Mouse (Mus musculus) gastrocnemius, adult 2 months (tissue): ENCODE data around the gene Tnfrsf23. TPM values are rescaled to one million over a fixed set of nuclear protein-coding genes. Genes with fewer than 3 reads are reported as not detected.

Source experiments
- DNase-seq: peaks from one replicate; pipeline ENCODE4 v3.0.0; 2022
- H3K27ac ChIP-seq: fragments of 200-600 bp; 2 replicates; pipeline ENCODE4 v1.8.1; 2022; ENCODE audit warnings: mild to moderate bottlenecking
- H3K4me3 ChIP-seq: fragments of 200-600 bp; 2 replicates; pipeline ENCODE4 v1.8.1; 2022; ENCODE audit warnings: mild to moderate bottlenecking, moderate library complexity
- CTCF ChIP-seq: fragments of 200-600 bp; IDR thresholded peaks from 2 replicates; pipeline ENCODE4 v1.8.1; 2022; ENCODE audit warnings: antibody characterized with exemption, mild to moderate bottlenecking, moderate library complexity
- intact Hi-C: fragments of 180-260 bp; cut with DNase I; formaldehyde crosslinking; loops from one replicate; pipeline ENCODE4 v1.15.1; 2025
- total RNA-seq, 2 experiments: library from RNA; stranded (reverse); gene quantifications; 2 replicates each; pipeline ENCODE4 v1.2.3; 2021

Tnfrsf23 gene
- total RNA-seq, 2 experiments from 2014 or later = 3.0 to 4.1 TPM

DNA sequence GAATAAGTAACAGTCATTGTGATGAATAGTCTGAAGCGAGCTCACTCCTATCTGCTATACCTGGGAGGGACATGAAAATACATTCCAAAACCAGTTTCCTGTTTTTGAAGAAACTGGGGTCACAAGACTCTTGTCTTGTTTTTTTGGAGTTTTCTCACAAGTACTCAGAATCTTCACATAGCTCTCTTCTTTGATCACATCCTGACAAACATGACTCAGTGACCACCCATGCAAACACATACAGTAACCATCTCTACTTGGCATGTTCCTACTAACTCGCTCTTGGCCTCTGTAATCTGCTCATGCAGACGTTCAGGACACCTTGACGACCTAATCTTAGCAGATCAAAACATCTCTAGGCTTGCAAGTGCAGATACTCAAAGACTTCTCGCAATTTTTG lies 60.5 kb downstream of the Tnfrsf23 start:
- no peak for DNase-seq
- Histone ChIP-seq H3K4me3 (no peak overlapping the region), H3K27ac (no peak overlapping the region)
- TF ChIP-seq CTCF = no peak
- intact Hi-C loops = no loop called here

DNA sequence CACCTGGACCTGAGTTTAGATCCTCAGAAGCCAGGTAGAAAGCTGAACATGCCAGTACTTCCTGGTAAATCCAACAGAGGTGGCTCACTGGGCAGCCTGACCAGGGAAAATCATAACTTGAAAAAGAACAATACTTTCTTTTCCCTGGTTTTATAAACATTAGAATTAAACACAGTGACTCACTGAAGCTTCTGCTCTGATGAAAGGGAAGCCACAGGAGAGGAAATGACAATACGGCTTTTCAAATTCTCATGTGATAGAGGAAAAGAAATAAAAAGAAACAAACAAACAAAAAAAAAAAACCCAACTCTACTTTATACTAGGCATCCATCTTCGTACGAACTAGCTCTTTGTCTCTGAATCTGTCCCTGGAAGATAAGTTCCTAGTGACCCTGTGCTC lies 61.1 kb downstream of the Tnfrsf23 start:
- TF ChIP-seq CTCF = no peak
- intact Hi-C loops = no loop called here
- DNase-seq = no peak
- no peak overlapping the region for H3K4me3 ChIP-seq
- H3K27ac ChIP-seq = no peak overlapping the region

DNA sequence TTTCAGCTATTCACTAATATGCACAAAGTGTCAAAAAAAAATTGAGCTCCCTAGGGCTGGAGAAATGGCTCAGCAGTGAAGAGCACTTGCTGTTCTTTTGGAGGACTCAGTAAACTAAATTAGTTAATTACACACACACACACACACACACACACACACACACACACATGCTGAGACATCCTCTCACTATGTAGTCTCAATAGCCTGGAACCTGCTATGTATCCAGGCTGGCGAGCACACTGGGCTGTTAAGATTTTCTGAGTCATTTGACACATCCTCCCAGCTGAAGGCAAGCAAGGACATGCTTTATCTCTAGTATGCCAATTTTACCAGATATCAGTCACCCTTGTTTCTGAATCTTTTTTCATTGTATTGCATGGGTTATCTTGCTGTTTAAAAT lies 64.7 kb downstream of the Tnfrsf23 start:
- no peak for TF ChIP-seq CTCF
- intact Hi-C loops = no loop called here

More for the DNA sequence above, 64.7 kb downstream of the Tnfrsf23 start:
- no peak for DNase-seq
- no peak overlapping the region for H3K27ac ChIP-seq
- no peak overlapping the region for H3K4me3 ChIP-seq

Other genes with a start within 250 kb of the Tnfrsf23 start
- 10 to 100 TPM; 23.2 to 23.5 TPM for gene Cdkn1c, start 224.8 kb downstream of the Tnfrsf23 start, total RNA-seq
- under 1 TPM; 0.17 to 0.20 TPM for gene Slc22a18, start 212.1 kb downstream of the Tnfrsf23 start, total RNA-seq
- gene Phlda2, start 182.7 kb downstream of the Tnfrsf23 start, total RNA-seq = not detected
- 100 to 1,000 TPM; 188 to 209 TPM for gene Nap1l4, start 136.8 kb downstream of the Tnfrsf23 start, total RNA-seq
- gene Cars, start 85.8 kb downstream of the Tnfrsf23 start, total RNA-seq = 10 to 100 TPM; 37.2 to 42.3 TPM
- gene Tnfrsf26, start 57.1 kb downstream of the Tnfrsf23 start, total RNA-seq = under 1 TPM; 0.17 to 0.23 TPM
- 1 to 10 TPM in 1 of 2 experiments, under 1 TPM in 1; 0.97 to 2.1 TPM for gene Tnfrsf22, start 36.2 kb downstream of the Tnfrsf23 start, total RNA-seq
- gene Osbpl5, start 71.1 kb upstream of the Tnfrsf23 start, total RNA-seq = 10 to 100 TPM; 12.7 to 18.4 TPM
- gene Mrgprg, start 81.1 kb upstream of the Tnfrsf23 start, total RNA-seq = 1 to 10 TPM in 1 of 2 experiments, under 1 TPM in 1; 0.26 to 1.3 TPM
- under 1 TPM; 0.43 to 0.84 TPM for gene Mrgpre, start 98.6 kb upstream of the Tnfrsf23 start, total RNA-seq
- gene Nadsyn1, start 137.0 kb upstream of the Tnfrsf23 start, total RNA-seq = 1 to 10 TPM; 3.7 to 4.6 TPM
- 1 to 10 TPM; 4.2 to 7.6 TPM for gene Dhcr7, start 137.3 kb upstream of the Tnfrsf23 start, total RNA-seq
- gene Gm498, start 181.0 kb upstream of the Tnfrsf23 start, total RNA-seq = not detected